Mouse (Mus musculus) lung, postnatal 14 days (tissue): ENCODE results near the gene Cabp4.
"Not testable (repeated sequence)": the region's sequence is repeated elsewhere in the genome, so short reads cannot be mapped to it uniquely, and the experiment has no call there.

Experiments
- DNase-seq: peaks from one replicate; pipeline ENCODE4 v3.0.0; 2021

Cabp4 gene

GRCm38 (mm10) chr19:4146366-4147021, 2.7 kb upstream of the Cabp4 start:
- no peak for DNase-seq

GRCm38 (mm10) chr19:4145936-4146335, 2.1 kb upstream of the Cabp4 start:
- DNase-seq: no peak

GRCm38 (mm10) chr19:4144550-4145498, 991 bp upstream of the Cabp4 start:
- no peak for DNase-seq

- no peak for DNase-seq
Measured at GRCm38 (mm10) chr19:4142416-4143173, 1.2 kb downstream of the Cabp4 start.

- no peak for DNase-seq
Measured at GRCm38 (mm10) chr19:4140147-4140546, 3.7 kb downstream of the Cabp4 start.

GRCm38 (mm10) chr19:4139446-4139845, 4.4 kb downstream of the Cabp4 start, which contains the start of gene Gpr152:
Gene Gpr152 (plus strand): TSS chr19:4139787.
- no peak for DNase-seq

- DNase-seq: no peak
Measured at GRCm38 (mm10) chr19:4137913-4138312, 5.9 kb downstream of the Cabp4 start.

GRCm38 (mm10) chr19:4136463-4136862, 7.4 kb downstream of the Cabp4 start:
- DNase-seq: no peak

- not testable (repeated sequence) for DNase-seq
Measured at GRCm38 (mm10) chr19:4135963-4136345, 7.9 kb downstream of the Cabp4 start.

- not testable (repeated sequence) for DNase-seq
Measured at GRCm38 (mm10) chr19:4135229-4135962, 8.4 kb downstream of the Cabp4 start.

GRCm38 (mm10) chr19:4134354-4134753, 9.5 kb downstream of the Cabp4 start:
- DNase-seq: no peak

GRCm38 (mm10) chr19:4131768-4132167, 12.1 kb downstream of the Cabp4 start:
- no peak for DNase-seq

- DNase-seq: no peak
Measured at GRCm38 (mm10) chr19:4131075-4131474, 12.8 kb downstream of the Cabp4 start.

GRCm38 (mm10) chr19:4130106-4130505, 13.7 kb downstream of the Cabp4 start:
- DNase-seq: no peak

GRCm38 (mm10) chr19:4129462-4129861, 14.4 kb downstream of the Cabp4 start:
- no peak for DNase-seq

- no peak for DNase-seq
Measured at GRCm38 (mm10) chr19:4126759-4127495, 16.9 kb downstream of the Cabp4 start.

GRCm38 (mm10) chr19:4125741-4126696, 17.8 kb downstream of the Cabp4 start, which contains the start of gene Aip:
Gene Aip (minus strand): TSS chr19:4125858.
- peak; percentile 99 for DNase-seq

- DNase-seq: not testable (repeated sequence)
Measured at GRCm38 (mm10) chr19:4125268-4125667, 18.6 kb downstream of the Cabp4 start.

GRCm38 (mm10) chr19:4124432-4124831, 19.4 kb downstream of the Cabp4 start:
- DNase-seq: no peak
